Mouse (Mus musculus) neural tube, embryonic 13.5 days (tissue): ENCODE data around the gene Doc2b. TPM values are rescaled to one million over a fixed set of nuclear protein-coding genes. Genes with fewer than 3 reads are reported as not detected.

Source experiments
- ATAC-seq: fragments of 200-750 bp; cut with Nextera tagmentation; 2 replicates; pipeline ENCODE4 v1.8.0; 2017; ENCODE audit warnings: low read depth, mild to moderate bottlenecking, moderate TSS enrichment, moderate library complexity
- H3K27ac ChIP-seq: fragments of 300-500 bp; sonication (generic); replicated peaks from 2 replicates; pipeline ENCODE4 v1.5.1; 2015; ENCODE audit warnings: moderate library complexity, mild to moderate bottlenecking, inconsistent platforms
- H3K27me3 ChIP-seq: fragments of 300-500 bp; sonication (generic); 2 replicates; pipeline ENCODE4 v1.6.1; 2015; ENCODE audit warnings: mild to moderate bottlenecking, inconsistent platforms
- H3K36me3 ChIP-seq: fragments of 300-500 bp; sonication (generic); 2 replicates; pipeline ENCODE4 v1.6.1; 2015; ENCODE audit warnings: mild to moderate bottlenecking, inconsistent platforms
- H3K4me1 ChIP-seq: fragments of 300-500 bp; sonication (generic); replicated peaks from 2 replicates; pipeline ENCODE4 v1.6.1; 2015; ENCODE audit warnings: inconsistent platforms
- H3K4me2 ChIP-seq: fragments of 300-500 bp; sonication (generic); 2 replicates; pipeline ENCODE4 v1.6.1; 2015; ENCODE audit warnings: inconsistent platforms, mild to moderate bottlenecking, moderate library complexity
- H3K4me3 ChIP-seq: fragments of 300-500 bp; sonication (generic); 2 replicates; pipeline ENCODE4 v1.5.1; 2015; ENCODE audit warnings: mild to moderate bottlenecking, inconsistent platforms
- H3K9ac ChIP-seq: fragments of 300-500 bp; sonication (generic); 2 replicates; pipeline ENCODE4 v1.6.1; 2015; ENCODE audit warnings: moderate library complexity, mild to moderate bottlenecking, inconsistent platforms
- H3K9me3 ChIP-seq: fragments of 300-500 bp; sonication (generic); 2 replicates; pipeline ENCODE4 v1.6.1; 2016; ENCODE audit warnings: inconsistent platforms
- WGBS: fragments of 180-500 bp; shearing (Covaris S2); methylation state at CpG from one replicate; pipeline ENCODE4 v1.1.7; 2015; 5-methylcytosine and 5-hydroxymethylcytosine counted together
- polyA plus RNA-seq: library from polyadenylated mRNA; unstranded; fragments of >200 nt; fragmentation: Nextera tagmentation; extraction: Ambion mirVana; gene quantifications from 2 replicates; pipeline ENCODE4 v1.2.1, GENCODE M21; 2015

The Doc2b gene
- polyA plus RNA-seq = 0.92 and 0.99 TPM in 2 replicates

DNA sequence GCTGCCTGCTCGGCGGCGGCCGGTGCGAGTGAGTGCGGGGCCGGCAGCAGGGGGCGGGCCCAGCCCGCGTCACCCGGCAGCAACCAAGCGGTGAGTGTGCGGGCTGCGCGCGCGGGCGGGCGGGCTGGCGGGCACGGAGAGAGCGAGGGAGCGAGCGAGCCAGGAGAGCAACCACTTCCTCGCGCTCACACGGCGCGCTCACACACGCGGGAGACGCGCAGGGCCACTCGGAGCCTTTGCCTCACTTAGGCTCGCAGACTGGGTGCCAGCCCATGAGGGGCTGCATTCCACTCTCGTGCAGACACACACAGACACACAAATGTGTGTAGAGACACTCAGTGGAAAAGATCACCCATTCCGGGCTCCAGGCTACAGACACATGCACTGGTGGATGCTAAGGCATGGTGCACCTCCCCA, at the start of gene Doc2b:
Gene Doc2b (minus strand): TSS at position 21 of the 417 bp plus-strand sequence.
- H3K27ac ChIP-seq = no peak within 1 kb of the TSS
- no peaks in the 10 kb centered on the region for H3K9me3 ChIP-seq
- peak within 1 kb of the TSS; percentile 62 for H3K4me2 ChIP-seq
- peaks cover 60% of the 10 kb centered on the region for H3K27me3 ChIP-seq
- no peaks in the 10 kb centered on the region for H3K36me3 ChIP-seq
- 5% methylated on average over 35 of the region's 37 CpGs for WGBS
- peaks cover 30% of the 10 kb centered on the region for H3K4me1 ChIP-seq
- peak within 1 kb of the TSS; percentile 50 for H3K4me3 ChIP-seq
- H3K9ac ChIP-seq = peak within 1 kb of the TSS; percentile 73
- ATAC-seq = peak; percentile 87; the same call in 1 of the 2 replicates

DNA sequence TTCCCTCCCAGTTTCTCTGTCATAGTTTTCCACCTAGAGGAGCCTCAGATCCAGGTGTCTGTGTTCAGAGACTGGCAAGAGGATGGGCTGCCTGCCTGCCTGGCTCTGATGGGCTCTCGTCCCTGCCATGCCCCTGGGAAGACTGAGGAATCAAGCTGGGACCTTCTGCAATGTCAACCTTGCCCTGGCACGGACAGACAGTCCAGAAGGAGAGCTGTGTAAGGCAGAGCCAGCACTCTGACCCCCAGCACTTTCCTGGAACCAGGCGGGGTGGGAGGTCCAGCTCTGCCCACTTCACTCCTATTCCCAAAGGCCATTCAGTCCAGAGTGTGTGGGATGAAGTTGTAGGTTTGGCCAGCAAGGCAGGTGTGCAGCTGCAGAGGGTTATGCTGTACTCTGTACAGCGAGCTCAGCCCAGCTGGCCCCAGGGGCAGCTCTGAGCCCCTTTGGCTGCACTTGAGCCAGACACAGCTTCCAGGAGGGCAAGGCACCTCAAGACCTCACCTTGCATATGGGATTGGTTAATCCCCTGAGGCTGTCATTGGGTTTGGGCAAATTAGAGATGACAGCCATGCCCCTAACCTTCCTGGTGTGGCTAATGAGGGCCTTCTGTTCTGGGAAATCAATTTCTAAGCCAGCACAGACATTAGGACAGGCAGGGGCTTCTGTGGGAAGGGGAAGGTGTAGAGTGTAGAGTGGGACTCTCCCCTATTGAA, 47.2 kb upstream of the Doc2b start:
- H3K4me1 ChIP-seq = peaks cover 35% of the 10 kb centered on the region

DNA sequence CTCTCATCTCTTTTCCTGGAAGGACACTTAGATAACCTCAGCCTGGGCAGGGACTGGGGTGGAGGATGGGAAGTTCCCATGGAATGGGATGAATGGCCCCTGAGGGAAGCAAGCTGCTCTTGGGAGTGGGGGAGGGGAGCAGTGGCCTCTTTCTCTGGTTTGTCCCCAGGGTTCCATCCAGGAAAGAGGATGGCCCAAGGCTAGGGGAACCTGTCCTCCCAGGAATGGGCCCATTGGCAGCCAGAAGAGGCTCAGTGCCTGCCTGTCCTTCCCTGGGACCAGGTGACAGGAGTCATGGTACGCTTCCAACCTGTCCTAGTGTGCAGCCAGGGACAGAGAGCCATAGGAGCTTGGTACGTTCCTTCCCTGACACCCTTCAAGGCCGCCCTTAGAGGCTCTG, 45.7 kb upstream of the Doc2b start:
- Histone ChIP-seq H3K9ac (0 out of 2 replicates have a peak overlapping the region, but pooled peaks have one; percentile 5), H3K27ac (no peak overlapping the region), H3K4me3 (no peak overlapping the region), H3K4me2 (no peak overlapping the region), H3K36me3 (no peaks in the 10 kb centered on the region), H3K9me3 (no peaks in the 10 kb centered on the region), H3K27me3 (no peaks in the 10 kb centered on the region), H3K4me1 (peaks cover 31% of the 10 kb centered on the region)
- WGBS = 70% methylated on average over 3 of the region's 3 CpGs
- ATAC-seq = no peak

More for the DNA sequence above, 47.2 kb upstream of the Doc2b start:
- Histone ChIP-seq H3K27ac (no peak overlapping the region), H3K4me2 (no peak overlapping the region), H3K36me3 (no peaks in the 10 kb centered on the region), H3K27me3 (no peaks in the 10 kb centered on the region), H3K4me3 (no peak overlapping the region), H3K9me3 (no peaks in the 10 kb centered on the region), H3K9ac (no peak overlapping the region)
- no peak for ATAC-seq
- 78% methylated on average over 4 of the region's 4 CpGs for WGBS

DNA sequence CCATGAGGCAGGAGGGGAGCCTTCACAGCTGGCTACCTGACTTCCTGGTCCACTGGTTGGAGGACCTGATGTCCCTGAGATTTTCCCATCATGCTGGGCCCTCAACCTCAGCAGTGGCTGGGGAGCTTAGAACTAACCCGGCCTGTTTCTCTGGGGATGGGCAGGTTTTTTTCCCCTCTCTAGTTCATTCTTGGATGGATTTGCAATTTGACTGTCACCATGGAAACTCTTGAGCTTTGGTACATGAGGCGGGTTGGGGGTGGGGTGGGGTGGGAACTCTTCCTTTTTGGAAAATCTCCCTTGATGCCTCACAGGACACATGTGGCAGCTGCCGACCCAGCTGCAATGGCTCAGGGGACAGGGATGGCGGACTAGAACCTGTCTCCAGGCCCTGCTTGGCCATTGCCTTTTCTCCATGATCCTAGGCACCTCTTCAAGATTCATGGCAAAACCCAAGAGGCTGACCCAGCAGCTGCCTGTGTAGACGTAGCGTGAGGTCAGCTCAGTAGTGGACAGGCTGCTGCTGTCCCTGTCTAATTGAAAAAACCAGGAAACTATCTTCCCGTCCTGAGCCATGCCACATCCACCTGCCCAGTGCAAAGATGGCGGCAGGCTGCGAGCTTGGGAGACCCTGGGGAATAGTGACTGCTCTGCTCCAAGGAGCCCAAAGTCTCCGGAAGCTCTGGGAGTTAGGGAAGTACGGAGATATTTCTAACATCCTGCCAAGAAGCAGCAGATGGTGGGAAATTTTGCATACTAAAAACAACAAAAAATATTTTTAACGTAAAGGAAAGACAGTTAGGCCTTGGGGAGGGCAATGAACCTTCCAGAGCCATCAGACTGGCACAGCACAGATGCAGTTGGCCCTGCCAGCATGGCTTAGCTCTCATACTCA, 43.9 kb upstream of the Doc2b start:
- H3K4me2 ChIP-seq = no peak overlapping the region
- no peak overlapping the region for H3K27ac ChIP-seq
- no peaks in the 10 kb centered on the region for H3K36me3 ChIP-seq
- no peak overlapping the region for H3K9ac ChIP-seq
- no peak overlapping the region for H3K4me3 ChIP-seq
- no peak for ATAC-seq
- no peaks in the 10 kb centered on the region for H3K9me3 ChIP-seq
- H3K4me1 ChIP-seq = peaks cover 20% of the 10 kb centered on the region
- H3K27me3 ChIP-seq = no peaks in the 10 kb centered on the region
- WGBS = 77% methylated on average over 12 of the region's 12 CpGs

DNA sequence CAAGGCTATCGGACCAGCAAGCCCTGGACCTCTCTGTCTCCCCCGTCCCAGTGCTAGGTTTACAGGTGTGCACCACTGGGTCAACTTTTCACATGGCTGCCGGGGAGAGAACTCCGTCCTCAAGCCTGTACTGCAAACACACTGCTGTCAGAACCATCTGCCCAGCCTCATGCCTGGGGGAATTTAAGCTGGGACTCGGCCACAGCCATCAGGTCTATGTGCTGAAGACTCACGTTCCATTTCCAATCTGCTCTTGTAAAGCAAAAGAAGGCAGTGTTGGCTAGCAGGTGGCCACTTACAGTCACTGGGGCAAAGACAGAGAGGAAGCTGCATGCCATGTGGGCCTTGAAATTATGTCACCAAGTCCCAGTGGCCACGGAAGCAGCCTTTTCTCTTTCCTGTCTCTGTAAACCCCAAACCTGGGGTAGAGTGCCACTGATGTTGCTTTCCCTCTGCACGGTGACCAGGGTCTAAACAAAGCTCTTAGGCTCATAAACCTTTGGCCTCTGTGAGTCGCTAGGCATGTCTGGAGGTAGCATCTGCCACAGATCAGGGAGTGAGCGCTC, 43.1 kb upstream of the Doc2b start:
- ATAC-seq = no peak
- H3K9ac ChIP-seq = no peak overlapping the region
- 64% methylated on average over 10 of the region's 10 CpGs for WGBS
- H3K36me3 ChIP-seq = no peaks in the 10 kb centered on the region
- no peak overlapping the region for H3K27ac ChIP-seq
- H3K4me3 ChIP-seq = no peak overlapping the region
- H3K4me2 ChIP-seq = no peak overlapping the region
- no peaks in the 10 kb centered on the region for H3K9me3 ChIP-seq
- H3K27me3 ChIP-seq = no peaks in the 10 kb centered on the region
- H3K4me1 ChIP-seq = peaks cover 20% of the 10 kb centered on the region

DNA sequence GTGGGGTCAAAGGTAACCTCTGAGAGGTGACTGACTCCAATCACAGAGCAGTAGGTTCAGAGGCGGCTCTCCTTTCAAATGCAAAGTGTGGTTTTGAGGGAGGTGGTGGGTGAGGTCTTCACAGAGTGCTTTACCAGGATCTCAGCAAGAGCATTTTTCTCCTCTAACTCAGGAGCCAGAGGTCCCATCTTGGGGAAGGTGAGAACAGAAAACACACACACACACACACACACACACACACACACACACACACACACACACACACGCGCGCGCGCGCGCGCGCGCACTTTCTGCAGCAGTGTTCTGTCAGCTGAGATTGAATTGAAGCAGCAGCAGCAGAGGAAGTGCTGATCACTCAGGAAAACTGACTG, 40.4 kb upstream of the Doc2b start:
- H3K9ac ChIP-seq = no peak overlapping the region
- no peak overlapping the region for H3K4me3 ChIP-seq
- H3K27me3 ChIP-seq = no peaks in the 10 kb centered on the region
- no peak overlapping the region for H3K27ac ChIP-seq
- no peak overlapping the region for H3K4me2 ChIP-seq
- H3K36me3 ChIP-seq = no peaks in the 10 kb centered on the region
- 72% methylated on average over 11 of the region's 11 CpGs for WGBS
- peaks cover 4% of the 10 kb centered on the region; the same call in 1 of the 2 replicates for H3K4me1 ChIP-seq
- ATAC-seq = no peak
- no peaks in the 10 kb centered on the region for H3K9me3 ChIP-seq

DNA sequence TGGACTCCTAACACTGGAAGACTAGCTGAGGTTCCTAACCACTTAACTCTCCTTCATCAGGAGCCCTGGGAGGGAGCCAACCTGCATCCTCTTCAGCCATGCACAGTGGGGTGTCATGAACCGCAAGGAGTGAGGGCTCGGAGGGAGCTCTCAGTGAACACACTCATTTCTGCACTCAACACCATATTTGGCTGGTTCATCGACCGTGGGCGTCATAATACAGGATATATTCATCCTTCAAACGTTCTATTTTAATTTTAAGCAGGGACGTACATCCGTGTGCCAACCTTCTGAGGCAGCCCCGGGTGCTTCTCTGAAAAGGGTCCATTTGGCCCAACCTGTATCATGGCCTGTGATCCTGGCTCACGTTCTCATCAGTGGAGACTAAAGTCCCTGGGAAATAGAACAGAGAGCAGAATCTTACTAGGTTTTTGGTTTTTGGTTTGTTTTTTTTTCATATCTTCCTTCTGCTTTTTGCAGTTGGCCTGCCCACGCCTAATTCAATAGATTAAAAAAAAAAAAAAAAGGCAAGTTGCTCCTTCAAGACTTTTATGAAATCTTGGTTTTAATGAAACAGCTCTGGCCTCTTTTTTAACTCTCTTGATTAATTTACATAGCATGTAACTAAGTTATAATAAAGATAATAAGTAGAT, 39.9 kb upstream of the Doc2b start:
- no peaks in the 10 kb centered on the region for H3K36me3 ChIP-seq
- H3K27ac ChIP-seq = no peak overlapping the region
- no peak overlapping the region for H3K4me2 ChIP-seq
- 81% methylated on average over 11 of the region's 11 CpGs for WGBS
- H3K9me3 ChIP-seq = no peaks in the 10 kb centered on the region
- H3K27me3 ChIP-seq = no peaks in the 10 kb centered on the region
- no peak overlapping the region for H3K9ac ChIP-seq
- H3K4me1 ChIP-seq = peaks cover 3% of the 10 kb centered on the region; the same call in 1 of the 2 replicates
- no peak for ATAC-seq
- no peak overlapping the region for H3K4me3 ChIP-seq

DNA sequence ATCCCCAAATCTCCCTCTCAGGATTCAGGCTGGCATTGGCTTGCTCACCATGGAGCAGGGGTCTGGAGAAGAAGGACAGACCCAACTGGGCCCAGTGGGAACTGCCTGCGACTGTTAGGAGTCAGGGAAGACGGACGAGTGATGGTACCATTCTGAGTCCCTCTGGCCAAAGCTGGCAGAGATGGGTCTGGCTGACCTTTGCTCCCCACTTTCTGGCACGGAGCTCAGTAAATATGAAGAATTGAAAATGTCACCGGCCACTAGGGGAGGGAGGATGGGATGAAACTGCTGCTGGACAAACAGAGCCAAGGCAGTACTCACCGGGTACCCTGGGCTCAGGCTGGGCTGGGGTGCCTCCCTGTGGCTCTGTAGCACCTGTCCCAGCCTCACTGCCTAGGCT, 37.2 kb upstream of the Doc2b start:
- Histone ChIP-seq H3K27ac (no peak overlapping the region), H3K36me3 (no peaks in the 10 kb centered on the region), H3K4me3 (no peak overlapping the region), H3K4me1 (no peaks in the 10 kb centered on the region), H3K9ac (no peak overlapping the region), H3K9me3 (no peaks in the 10 kb centered on the region), H3K27me3 (no peaks in the 10 kb centered on the region), H3K4me2 (no peak overlapping the region)
- no peak for ATAC-seq
- 89% methylated on average over 6 of the region's 6 CpGs for WGBS

DNA sequence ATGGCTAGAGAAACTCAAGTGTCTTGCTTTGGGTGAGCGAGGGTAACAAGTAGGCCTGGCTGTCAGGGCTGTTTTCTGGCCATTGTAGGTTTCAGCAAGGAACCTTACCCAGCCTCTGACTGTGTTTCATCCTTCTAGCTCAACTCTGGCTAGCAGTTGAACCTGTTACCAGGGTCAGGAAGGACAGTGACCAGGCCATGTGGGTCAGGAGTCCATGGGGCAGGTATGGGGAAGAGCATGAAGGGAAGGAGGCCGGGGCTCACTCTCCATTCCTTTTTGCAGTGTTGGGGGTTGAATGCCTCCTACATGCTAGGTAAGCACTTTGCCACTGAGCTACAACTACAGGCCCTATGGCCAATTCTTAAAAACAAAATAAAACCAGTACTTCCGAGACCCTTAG, 34.5 kb upstream of the Doc2b start:
- Histone ChIP-seq H3K9ac (no peak overlapping the region), H3K27me3 (no peaks in the 10 kb centered on the region), H3K4me2 (no peak overlapping the region), H3K9me3 (no peaks in the 10 kb centered on the region), H3K4me3 (no peak overlapping the region), H3K27ac (no peak overlapping the region), H3K4me1 (no peaks in the 10 kb centered on the region), H3K36me3 (no peaks in the 10 kb centered on the region)
- 89% methylated on average over 3 of the region's 3 CpGs for WGBS
- no peak for ATAC-seq

DNA sequence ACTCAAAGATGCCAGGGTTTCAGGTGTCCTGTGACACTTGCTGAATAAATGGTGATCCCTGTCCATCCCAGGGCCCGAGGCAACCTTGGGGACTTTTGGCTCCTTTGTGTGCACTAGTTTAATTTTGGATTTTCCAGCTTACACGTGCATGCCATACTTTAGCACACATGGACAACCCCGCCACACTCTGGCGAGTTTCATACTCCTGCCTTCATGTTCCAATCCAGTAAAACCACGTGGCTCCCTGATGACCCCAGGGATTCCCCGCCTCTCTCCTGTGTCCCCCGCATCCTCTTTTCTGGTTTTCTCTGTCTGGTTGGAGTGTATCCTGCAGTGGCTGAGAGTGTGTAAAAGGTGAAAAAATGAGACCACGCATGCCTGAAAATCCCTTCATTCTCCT, 31.6 kb upstream of the Doc2b start:
- no peaks in the 10 kb centered on the region for H3K4me1 ChIP-seq
- H3K9ac ChIP-seq = no peak overlapping the region
- no peak overlapping the region for H3K4me3 ChIP-seq
- H3K36me3 ChIP-seq = no peaks in the 10 kb centered on the region
- no peaks in the 10 kb centered on the region for H3K27me3 ChIP-seq
- no peak for ATAC-seq
- no peak overlapping the region for H3K4me2 ChIP-seq
- H3K9me3 ChIP-seq = no peaks in the 10 kb centered on the region
- no peak overlapping the region for H3K27ac ChIP-seq
- 83% methylated on average over 8 of the region's 8 CpGs for WGBS

DNA sequence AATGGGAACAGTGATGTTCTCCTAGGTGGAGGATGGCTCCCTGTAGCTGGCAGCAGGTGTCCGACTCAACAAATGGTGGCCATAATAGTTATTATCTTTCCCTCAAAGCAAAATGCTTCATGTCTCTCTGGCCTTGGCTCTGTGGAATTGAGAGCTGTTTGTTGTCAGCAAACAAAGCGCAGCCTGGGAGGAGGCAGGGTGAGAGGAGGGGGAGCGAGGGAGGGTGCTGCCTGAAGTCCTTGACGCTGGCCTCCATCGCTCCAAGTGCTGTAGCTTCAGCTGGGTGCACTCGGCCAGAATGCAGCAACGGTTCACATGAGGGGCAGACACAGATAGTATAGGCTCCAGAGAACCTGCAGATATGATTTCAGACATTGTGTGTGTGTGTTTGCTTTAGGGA, 27.7 kb upstream of the Doc2b start:
- H3K4me1 ChIP-seq = peaks cover 6% of the 10 kb centered on the region
- no peaks in the 10 kb centered on the region for H3K27me3 ChIP-seq
- no peak overlapping the region for H3K9ac ChIP-seq
- no peak overlapping the region for H3K27ac ChIP-seq
- no peak for ATAC-seq
- no peak overlapping the region for H3K4me2 ChIP-seq
- no peak overlapping the region for H3K4me3 ChIP-seq
- H3K36me3 ChIP-seq = no peaks in the 10 kb centered on the region
- 50% methylated on average over 7 of the region's 7 CpGs for WGBS
- H3K9me3 ChIP-seq = no peaks in the 10 kb centered on the region

DNA sequence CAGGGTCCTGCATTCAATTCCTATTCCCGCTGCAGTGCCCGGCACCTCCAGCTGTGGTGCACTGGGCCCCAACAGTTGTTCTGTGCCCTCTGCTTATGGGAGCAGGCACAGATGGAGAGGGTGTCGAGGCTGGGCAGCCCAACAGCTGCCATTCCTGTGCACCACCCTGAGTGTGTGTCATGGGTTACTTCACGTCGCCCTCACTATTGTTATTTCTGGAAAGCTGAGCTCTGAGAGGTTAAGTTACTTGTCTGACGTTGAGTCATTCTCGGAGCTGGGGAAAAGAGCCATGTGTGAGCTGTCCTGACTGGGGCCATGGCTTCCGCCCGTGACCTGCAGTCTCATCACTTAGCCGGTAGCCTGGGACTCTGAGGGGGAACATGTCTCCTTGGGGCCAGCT, 17.2 kb upstream of the Doc2b start:
- WGBS = 65% methylated on average over 10 of the region's 10 CpGs
- no peak overlapping the region for H3K9ac ChIP-seq
- ATAC-seq = no peak

More for the DNA sequence above, 17.2 kb upstream of the Doc2b start:
- Histone ChIP-seq H3K36me3 (no peaks in the 10 kb centered on the region), H3K27ac (0 out of 2 replicates have a peak overlapping the region, but pooled peaks have one; percentile 5), H3K4me3 (no peak overlapping the region), H3K4me2 (no peak overlapping the region), H3K9me3 (no peaks in the 10 kb centered on the region), H3K4me1 (peaks cover 9% of the 10 kb centered on the region; the same call in 1 of the 2 replicates), H3K27me3 (no peaks in the 10 kb centered on the region)
